Mouse (Mus musculus): ENCODE data around the gene Grin2c. TPM values are rescaled to one million over a fixed set of nuclear protein-coding genes. Genes with fewer than 3 reads are reported as not detected.

Gene Grin2c
- not detected in 2 replicates for total RNA-seq (2014; fragmentation: Nextera tagmentation)
- not detected in 2 replicates for total RNA-seq (2017)

- ATAC-seq (replicated peaks; ENCODE audit: poor library complexity, severe bottlenecking): no peak
Measured at GRCm38 (mm10) chr11:115267061-115267883, at the start of gene Grin2c. TSS of gene Grin2c (minus strand) at chr11:115267243.

GRCm38 (mm10) chr11:115314249-115314648 is 47.2 kb upstream of the Grin2c start:
- ATAC-seq (replicated peaks; ENCODE audit: poor library complexity, severe bottlenecking): peak; percentile 33; the same call in 1 of the 2 replicates

GRCm38 (mm10) chr11:115308781-115309180 is 41.7 kb upstream of the Grin2c start:
- ATAC-seq (replicated peaks; ENCODE audit: poor library complexity, severe bottlenecking): no peak

DNA sequence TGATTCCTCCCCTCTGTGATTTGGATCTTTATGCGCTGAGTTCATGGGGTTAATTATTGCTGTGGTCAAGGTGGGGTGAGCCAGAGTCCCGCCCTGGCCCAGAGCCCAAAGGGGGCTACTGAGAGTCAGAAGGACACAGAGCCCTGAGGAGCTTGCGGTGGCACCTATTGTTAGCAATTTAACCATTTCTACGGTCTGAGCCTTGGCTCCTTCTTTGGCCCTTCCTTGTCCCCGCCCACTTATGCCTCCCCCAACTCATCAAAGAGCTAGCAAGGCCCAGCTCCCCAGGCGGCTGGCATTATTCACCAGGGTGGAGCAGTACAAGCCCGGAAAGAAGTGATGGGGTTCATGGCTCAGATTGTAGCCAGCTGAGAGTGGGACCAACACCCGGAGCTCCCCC is 39.8 kb upstream of the Grin2c start, which contains the start of gene Otop2:
TSS of gene Otop2 (plus strand) at position 301 of the 400 bp plus-strand sequence.
- ATAC-seq (replicated peaks; ENCODE audit: poor library complexity, severe bottlenecking): no peak

DNA sequence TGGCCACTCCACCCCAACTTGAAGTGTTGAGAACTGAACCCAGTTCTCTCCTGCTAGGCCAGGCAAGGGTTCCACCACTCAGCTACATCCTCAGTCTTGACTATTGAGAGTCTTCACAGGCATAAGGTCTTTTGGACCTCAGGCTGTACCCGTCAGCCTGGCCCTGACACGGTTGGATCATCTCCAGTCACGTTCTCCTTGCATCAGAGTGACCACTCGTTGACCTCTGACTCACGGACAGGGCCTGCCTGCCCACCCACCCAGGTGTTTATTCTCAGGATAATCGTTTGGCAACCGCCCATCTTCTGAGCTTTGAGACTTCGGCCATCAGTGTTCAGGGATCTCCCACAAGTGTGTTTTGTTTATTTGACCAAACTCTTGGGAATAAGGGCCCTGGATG is 36.1 kb upstream of the Grin2c start:
- ATAC-seq (replicated peaks; ENCODE audit: poor library complexity, severe bottlenecking): no peak

DNA sequence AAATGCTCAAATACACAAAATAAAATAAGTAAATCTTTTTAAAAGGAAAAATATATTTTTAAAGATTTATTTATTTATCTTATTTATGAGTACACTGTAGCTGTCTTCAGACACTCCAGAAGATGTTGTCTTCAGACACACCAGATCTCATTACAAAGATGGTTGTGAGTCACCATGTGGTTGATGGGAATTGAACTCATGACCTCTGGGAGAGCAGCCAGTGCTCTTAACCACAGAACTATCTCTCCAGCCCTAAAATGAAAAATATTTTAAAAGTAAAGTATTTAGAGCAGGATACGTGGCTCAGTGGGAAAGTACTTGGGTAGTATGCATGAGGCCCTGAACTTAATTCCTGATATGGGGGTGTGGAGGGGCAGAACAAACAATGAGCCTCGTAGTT is 34.3 kb upstream of the Grin2c start:
- ATAC-seq (replicated peaks; ENCODE audit: poor library complexity, severe bottlenecking): no peak

- no peak for ATAC-seq (replicated peaks; ENCODE audit: poor library complexity, severe bottlenecking)
Measured at GRCm38 (mm10) chr11:115300745-115301144, 33.7 kb upstream of the Grin2c start.

GRCm38 (mm10) chr11:115298160-115298559 is 31.1 kb upstream of the Grin2c start:
- no peak for ATAC-seq (replicated peaks; ENCODE audit: poor library complexity, severe bottlenecking)

- ATAC-seq (replicated peaks; ENCODE audit: poor library complexity, severe bottlenecking): peak; percentile 81
Measured at GRCm38 (mm10) chr11:115297214-115297826, 30.3 kb upstream of the Grin2c start, which contains the start of gene Fads6. TSS of gene Fads6 (minus strand) at chr11:115297663.

- peak; percentile 21 for ATAC-seq (replicated peaks; ENCODE audit: poor library complexity, severe bottlenecking)
Measured at GRCm38 (mm10) chr11:115296471-115297210, 29.6 kb upstream of the Grin2c start.

- ATAC-seq (replicated peaks; ENCODE audit: poor library complexity, severe bottlenecking): no peak
Measured at GRCm38 (mm10) chr11:115295939-115296338, 28.9 kb upstream of the Grin2c start.

DNA sequence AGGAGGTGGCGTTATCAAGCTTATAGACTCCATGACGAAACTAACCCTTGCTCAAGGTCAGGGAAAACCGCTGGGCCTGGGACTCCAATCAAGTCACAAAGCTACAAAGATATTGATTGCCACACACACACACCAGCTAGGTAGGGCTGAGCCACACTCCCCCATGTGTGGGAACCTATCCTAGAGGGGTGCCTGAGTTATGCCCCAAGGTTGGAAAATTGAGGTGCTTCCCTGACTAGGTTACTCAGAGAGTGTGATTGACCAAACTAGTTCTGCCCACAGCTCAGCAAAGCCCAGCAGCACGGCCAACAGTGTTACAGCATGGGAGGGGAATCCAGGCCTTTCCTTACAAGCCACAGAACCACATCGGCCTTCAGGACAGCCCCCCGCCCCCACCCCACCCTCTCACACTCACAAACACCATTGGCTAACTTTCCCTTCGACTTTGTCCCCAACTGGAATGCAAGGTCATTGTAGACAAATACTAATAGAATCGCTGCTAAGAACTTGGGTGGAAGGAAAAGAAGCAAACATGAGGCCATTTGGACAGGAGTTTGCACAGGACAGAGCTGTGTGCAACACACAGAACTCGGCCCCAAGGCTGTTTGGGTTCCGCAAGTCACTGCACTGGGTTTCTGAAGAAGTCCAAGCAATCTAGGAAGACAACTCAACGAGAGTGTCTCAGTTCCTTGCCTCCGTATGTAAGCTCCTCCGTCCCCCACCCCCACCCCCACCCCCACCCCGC is 25.8 kb upstream of the Grin2c start:
- ATAC-seq (replicated peaks; ENCODE audit: poor library complexity, severe bottlenecking): no peak

DNA sequence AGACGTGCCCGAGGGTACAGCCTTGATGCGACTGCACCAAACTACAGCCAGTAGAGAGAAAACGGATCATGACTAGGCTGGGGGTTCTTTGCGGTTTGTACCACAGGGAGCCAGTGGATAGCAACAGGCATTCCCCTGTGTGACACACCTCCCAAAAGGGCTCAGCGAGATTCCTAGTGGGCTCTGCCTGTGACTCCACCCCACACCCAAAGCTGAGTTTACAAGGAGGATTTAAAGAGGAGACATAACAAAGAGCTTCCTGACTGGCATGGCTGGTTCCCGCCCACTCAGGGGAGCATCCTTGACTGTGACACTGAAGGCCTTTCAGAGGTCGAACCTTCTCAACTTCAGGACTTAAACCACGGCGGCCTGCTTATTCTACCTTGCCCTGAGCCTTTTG is 24.5 kb upstream of the Grin2c start:
- ATAC-seq (replicated peaks; ENCODE audit: poor library complexity, severe bottlenecking): no peak

GRCm38 (mm10) chr11:115290919-115291318 is 23.9 kb upstream of the Grin2c start:
- no peak for ATAC-seq (replicated peaks; ENCODE audit: poor library complexity, severe bottlenecking)

GRCm38 (mm10) chr11:115290314-115290713 is 23.3 kb upstream of the Grin2c start:
- no peak for ATAC-seq (replicated peaks; ENCODE audit: poor library complexity, severe bottlenecking)

DNA sequence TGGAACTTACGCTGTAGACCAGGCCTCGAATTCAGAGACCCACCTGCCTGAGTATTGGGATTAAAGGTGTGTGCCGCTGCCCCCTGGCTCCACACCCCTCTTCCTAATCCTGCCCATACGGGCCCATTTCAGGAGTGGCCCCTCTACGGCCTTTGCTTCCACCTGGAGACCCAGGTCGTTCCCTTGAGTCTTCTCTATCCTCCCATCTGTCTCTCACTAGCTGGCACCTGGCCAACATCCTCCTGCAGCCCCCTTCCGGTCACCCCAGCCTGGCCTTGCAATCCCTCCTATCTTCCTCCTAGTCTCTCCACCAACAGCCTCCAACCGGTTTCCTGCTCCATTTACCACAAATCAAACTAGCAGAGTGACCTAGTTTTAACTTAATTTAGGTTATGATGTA is 22.8 kb upstream of the Grin2c start:
- no peak for ATAC-seq (replicated peaks; ENCODE audit: poor library complexity, severe bottlenecking)

DNA sequence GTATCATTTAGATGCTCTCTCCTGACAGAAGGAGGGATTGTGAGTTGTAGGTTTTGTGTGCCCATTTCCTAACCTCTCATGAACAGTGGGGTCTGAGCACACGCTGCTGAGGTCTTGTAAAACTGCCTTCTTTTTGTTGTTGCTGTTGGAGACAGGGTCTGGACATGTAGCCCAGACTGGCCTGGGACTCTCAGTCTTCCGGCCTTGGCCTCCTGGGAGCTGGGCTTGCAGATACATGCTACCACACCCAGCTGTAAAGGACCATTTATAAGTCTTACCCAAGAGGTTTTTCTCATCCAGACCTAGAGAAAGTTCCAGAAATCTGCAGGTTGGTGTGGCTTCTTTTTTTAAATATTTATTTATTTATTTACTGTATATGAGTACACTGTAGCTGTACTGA is 21.3 kb upstream of the Grin2c start:
- no peak for ATAC-seq (replicated peaks; ENCODE audit: poor library complexity, severe bottlenecking)

DNA sequence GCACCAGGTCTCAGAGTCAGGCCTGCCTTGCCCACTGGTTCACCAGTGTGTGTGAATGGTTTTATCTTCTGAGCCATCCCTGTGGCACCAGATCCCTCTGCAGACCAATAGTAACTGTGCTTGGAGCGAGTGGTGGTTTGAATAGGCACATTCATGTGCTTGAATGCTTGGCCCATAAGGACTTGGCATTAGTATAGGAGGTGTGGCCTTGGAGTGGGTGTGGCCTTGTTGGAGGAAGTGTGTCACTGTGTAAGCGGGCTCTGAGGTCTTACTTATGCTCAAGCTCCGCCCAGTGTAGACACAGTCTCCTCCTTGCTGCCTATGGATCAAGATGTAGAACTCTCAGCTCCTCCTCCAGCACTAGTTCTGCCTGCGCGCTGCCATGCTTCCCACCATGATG is 20.3 kb upstream of the Grin2c start:
- ATAC-seq (replicated peaks; ENCODE audit: poor library complexity, severe bottlenecking): peak; percentile 42; the same call in 1 of the 2 replicates

DNA sequence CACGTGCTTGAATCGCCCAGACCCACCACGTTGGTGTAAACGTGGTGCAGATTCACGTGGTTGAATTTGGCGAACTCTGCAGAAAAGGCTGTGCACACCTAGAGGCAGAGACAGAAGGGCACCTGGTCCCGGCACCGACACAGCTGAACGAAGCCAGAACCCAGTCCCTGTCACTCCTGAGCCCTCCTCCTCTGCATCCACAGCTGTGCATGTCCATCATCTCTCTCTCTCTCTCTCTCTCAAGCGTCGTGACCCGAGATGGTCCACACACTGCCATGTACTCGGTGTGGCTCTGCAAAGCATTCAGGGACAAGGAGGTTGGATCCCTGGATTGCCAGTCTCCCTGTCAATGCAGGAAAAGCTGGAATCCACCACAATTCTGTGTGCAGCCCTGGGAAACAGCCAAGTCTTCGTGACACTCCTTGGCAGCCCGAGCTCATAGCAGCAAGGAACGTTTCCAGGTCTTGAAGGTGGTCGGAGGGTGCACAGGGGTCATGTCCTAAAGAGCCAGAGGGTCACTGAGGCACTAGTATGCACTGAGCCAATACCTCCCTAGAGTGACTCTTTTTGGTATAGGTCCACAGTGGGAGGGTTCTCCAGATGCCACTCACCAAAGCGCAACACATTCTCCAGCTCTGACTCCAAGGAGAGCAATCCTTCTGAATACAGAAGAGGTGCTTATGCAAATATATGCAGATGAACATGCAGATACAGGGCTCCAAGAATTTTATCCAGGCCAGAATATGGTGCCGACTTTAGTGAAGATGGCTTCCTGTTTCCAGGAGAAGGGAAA is 19.4 kb upstream of the Grin2c start:
- ATAC-seq (replicated peaks; ENCODE audit: poor library complexity, severe bottlenecking): no peak
